Mouse (Mus musculus) cortical plate, adult 2 months (tissue): Measurements from ENCODE around the gene Shroom3.

Experiments used
- CTCF ChIP-seq: fragments of 200-500 bp; IDR thresholded peaks from 2 replicates; pipeline ENCODE4 v1.5.1; 2011; ENCODE audit warnings: mild to moderate bottlenecking, control low read depth, low read length; ENCODE audit not compliant: insufficient read depth; ENCODE audit errors: extremely low read depth
- POLR2A ChIP-seq: fragments of 200-500 bp; IDR thresholded peaks from 2 replicates; pipeline ENCODE4 v1.6.1; 2011; ENCODE audit warnings: mild to moderate bottlenecking, low read length, control low read depth; ENCODE audit not compliant: insufficient read depth; ENCODE audit errors: extremely low read depth

DNA sequence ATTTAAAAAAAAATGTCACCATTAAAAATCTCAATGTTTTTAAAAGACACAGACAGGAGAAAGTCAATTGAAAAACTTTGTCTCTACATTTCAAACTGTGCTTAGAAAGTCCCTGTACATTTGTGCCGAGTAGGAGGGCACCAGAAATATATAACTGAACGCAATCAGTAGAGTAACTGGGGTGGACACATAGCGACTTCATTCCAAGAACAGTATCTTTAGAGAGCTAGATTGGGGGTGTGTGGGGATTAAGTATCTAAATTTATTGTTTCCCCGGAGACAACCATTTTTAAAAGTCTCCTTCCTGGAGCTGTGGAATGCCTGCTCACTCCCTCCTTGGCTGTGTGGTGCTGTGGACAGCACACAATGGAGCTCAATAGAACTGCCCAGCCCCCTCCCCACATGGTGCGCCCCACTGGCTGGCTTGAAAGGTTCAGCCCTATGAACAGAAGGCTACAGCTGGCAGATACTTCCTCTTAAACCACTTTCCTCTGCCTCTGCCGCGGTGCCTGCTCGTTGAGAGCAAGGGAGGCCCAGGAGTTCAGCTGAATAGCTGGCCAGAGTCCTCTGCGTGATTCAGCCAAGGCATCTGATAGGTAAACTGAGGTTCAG lies 127.8 kb downstream of the Shroom3 start:
- TF ChIP-seq CTCF (no peak), POLR2A (no peak)
